Mouse (Mus musculus): ENCODE data around the gene Anxa2.

GRCm38 (mm10) chr9:69448801-69449200 is 4.6 kb upstream of the Anxa2 start:
- TF ChIP-seq ETS1 (conservative IDR thresholded peaks at IDR 0.05; ENCODE audit: low read depth, low read length) (no peak), POLR2A (IDR thresholded peaks at IDR 0.05; ENCODE audit: low read depth, low read length) (no peak), UBTF (IDR thresholded peaks at IDR 0.05; ENCODE audit: low read depth, low read length) (no peak), JUN (IDR thresholded peaks at IDR 0.05; ENCODE audit: insufficient read depth, low read depth, low read length) (no peak), GABPA (IDR thresholded peaks at IDR 0.05; ENCODE audit: insufficient replicate concordance, low read depth, low read length) (no peak), ZC3H11A (IDR thresholded peaks at IDR 0.05; ENCODE audit: low read depth, low read length) (no peak)

Data from CH12.LX (cell line).